Mouse (Mus musculus) frontal cortex, postnatal 10 days (tissue): ENCODE measurements around the gene Plekhg2.
A peak's percentile ranks its signal among the peaks of the same experiment; 100 is the strongest.
"Not testable (repeated sequence)": the region's sequence is repeated elsewhere in the genome, so short reads cannot be mapped to it uniquely, and the experiment has no call there.

Experiments used
- DNase-seq, 2 experiments: peaks; one replicate each; pipeline ENCODE4 v3.0.0; 2022; ENCODE audit warnings: low spot score in 2 of 2, mixed read lengths in 1 of 2

Plekhg2 gene

DNA sequence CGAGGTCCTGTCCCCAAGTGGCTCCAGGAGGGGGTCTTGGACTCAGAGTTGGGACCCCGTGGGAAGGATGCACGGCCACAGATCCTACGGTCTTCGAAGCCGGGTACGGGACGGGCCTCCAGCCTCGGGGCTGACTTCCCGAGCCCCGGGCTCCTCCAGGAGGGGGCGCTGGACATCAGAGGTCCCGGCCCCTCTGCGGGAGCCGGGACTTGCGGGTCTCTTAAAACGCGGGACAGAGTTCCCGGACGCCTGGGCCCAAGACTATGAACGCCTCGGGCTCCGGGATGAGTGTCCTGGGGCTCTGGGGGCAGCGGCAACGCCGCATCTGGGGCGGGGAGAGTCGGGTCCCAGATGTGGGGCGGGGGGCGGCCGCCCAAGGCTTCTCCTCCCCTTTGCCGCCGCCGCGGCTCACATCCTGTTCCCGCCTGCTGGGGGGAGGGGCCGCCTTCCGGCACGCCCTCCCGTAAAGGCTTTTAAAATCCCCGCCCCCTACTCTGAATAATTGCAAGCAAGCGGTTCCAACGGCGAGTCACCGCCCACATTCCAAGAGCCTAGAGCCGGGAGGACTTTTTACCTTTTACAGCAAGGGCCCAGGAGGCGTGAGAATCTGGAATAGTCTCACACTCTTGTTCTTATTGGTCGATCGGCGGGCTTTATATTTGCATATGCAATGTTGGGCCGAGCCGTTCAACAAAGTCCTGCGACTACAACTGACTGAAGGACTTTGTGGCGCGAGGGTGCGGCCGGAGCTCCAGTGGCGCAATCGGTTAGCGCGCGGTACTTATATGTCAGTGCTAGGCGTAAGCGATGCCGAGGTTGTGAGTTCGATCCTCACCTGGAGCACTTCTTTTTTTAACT lies at the start of gene Plekhg2:
Gene Plekhg2 (minus strand): TSS at position 349 of the 858 bp plus-strand sequence.
- peak; percentile 91 to 94 for DNase-seq

DNA sequence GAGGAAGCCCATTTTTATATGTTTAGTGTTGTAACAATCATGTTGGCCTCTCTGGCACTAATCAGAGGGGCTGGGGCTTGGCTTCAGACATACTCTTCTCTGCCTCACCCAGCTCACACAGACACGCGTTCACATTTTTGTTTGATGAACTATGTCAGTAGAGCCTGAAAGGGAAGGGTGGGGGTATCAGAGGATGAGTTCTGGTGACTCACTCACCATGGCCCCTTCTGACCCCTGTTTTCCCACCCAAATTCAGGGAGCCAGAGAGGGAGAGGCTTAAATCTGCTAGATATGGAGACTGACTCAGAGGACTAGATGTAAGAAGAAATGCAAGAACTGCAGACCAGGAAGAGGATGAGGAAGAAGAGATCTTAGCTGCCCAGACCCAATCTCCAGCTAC lies 47.0 kb upstream of the Plekhg2 start:
- no peak for DNase-seq

DNA sequence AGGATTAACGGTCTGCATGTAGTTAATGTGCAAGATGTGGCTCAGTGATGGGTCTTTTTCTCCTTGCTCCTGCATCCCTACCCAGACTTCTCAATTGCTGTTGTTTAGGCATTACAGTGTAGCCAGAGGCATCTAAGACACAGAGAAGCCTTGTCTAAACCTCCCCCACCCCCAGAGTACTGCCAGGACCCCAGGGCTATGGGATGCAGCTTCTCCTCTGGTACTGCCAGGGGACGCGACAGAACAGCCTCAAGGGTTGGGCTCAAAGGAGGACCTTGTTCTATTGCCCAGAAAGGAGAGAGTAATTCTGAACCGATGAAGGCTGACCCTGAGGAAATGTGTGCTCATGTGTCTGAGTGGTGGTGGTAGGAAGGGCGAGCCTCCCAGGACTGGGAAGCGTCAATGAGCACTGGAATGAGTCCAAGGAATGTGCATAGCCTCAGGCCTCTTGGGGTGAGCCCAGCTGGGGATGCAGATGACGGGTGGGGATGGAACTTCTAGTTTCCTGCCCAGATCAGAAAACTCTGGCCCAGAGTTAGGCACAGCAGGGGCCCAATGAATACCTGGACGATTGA lies 45.8 kb upstream of the Plekhg2 start:
- DNase-seq = peak in 1 of 2 experiments; percentile 47

- no peak for DNase-seq
Observed at GRCm38 (mm10) chr7:28417368-28417767, 45.0 kb upstream of the Plekhg2 start.

DNA sequence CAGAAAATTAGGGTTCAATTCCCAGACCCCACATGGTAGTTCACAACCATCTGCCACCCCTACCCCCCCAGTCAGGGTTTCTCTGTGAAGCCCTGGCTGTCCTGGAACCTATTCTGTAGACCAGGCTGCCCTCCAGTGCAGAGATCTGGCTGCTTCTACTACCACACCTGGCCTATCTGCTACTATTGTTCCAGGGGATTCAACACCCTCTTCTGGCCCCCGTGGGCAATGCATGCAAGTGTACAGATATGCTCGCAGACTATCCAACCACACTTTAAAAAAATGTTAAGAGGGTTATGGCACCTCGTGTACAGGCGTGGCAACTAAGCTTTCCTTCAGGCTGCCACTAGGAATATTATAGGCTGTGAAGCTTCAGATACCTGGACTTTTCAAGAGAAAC lies 40.4 kb upstream of the Plekhg2 start:
- DNase-seq = no peak

DNA sequence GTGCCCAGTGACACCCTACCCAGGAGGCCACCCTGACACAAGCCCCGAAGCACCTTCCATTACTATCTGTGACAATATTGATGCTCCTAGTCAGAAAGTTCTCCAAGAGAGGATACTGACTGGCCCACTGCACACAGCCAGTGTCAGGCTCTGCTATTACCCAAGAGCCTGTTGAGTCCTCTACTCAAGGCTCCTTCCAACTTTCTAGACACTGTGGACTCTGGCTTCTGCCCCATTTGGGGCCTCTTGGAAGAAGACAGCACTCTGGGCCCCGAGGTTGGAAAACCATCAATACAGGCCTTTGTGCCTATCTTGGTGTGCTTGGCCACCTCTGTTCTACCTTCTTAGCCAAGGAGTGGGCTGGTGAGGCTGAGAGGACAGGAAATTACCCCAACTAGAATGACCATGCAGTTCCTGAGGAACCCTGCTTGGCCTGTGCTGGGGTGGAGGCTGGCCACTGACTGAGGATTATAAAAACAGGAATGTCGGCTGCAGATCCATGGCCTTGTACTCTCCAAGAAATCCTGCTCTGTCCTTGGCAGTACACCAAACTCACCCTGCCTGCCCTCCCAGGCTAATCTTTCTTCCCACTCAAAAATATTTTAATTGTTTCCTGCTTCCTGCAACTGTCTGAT lies 38.6 kb upstream of the Plekhg2 start:
- no peak for DNase-seq

- no peak for DNase-seq
Observed at GRCm38 (mm10) chr7:28401942-28402341, 29.5 kb upstream of the Plekhg2 start.

DNA sequence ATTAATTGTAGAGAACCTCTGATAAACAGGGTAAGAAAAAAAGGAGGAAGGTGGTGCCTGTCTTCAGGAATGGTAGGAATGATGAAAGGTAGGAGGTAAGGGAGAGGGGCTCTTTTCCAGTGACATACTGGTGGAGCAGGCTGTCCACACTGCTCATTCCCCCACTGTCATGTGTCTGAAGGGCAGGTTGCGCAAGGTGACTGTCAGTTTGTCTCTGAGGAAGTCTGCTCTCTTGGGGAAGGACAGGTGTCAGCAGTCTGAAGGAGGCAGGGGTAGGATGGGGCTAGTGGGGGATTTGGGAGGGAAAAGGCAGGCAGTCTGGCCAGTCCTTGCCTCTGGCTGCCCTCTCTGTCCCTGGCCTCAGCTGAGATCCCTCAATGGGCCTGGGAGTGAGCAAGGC lies 28.6 kb upstream of the Plekhg2 start:
- no peak for DNase-seq

- DNase-seq = no peak
Observed at GRCm38 (mm10) chr7:28398696-28399340, 26.4 kb upstream of the Plekhg2 start.

DNA sequence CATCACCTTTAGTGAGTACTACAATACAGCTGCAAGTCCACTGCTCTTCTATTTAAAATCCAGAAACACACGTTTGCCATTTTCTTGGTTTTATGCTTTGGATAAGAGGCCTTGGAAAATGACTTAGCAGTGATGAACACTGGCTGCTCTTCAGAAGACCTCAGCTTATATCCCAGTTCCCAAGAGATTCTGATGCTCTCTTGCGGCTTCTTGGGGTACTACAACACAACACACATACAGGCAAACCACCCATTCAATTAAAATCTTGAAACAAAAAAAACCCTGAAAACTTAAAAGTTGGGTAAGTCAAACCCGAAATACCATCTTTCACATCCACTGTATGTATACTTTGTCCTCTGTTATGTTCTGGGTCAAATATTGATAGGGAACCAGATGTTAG lies 25.6 kb upstream of the Plekhg2 start:
- no peak for DNase-seq

DNA sequence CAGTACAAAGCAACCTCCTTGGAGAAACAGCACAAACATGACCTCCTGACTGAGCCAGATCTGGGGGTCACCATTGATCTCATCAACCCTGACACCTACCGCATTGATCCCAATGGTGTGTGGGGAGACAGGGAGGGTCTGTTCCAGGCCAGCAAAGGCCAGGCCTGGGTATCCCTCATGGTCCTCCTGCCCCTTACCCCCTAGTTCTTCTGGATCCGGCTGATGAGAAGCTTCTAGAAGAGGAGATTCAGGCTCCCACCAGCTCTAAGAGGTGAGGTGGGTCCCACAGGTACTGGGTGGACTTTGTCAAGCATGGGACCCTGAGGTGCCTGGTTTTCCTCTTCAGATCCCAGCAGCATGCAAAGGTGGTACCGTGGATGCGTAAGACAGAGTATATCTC lies 23.0 kb upstream of the Plekhg2 start:
- no peak for DNase-seq

GRCm38 (mm10) chr7:28393272-28393951 lies 21.0 kb upstream of the Plekhg2 start:
- no peak for DNase-seq

- peak; percentile 96 to 98 for DNase-seq
Observed at GRCm38 (mm10) chr7:28392429-28393271, 20.3 kb upstream of the Plekhg2 start, which contains the start of the genes Med29 and Paf1. TSS of gene Med29 (minus strand) at chr7:28392708. TSS of gene Paf1 (plus strand) at chr7:28392951.

GRCm38 (mm10) chr7:28390331-28390730 lies 17.9 kb upstream of the Plekhg2 start:
- no peak for DNase-seq

DNA sequence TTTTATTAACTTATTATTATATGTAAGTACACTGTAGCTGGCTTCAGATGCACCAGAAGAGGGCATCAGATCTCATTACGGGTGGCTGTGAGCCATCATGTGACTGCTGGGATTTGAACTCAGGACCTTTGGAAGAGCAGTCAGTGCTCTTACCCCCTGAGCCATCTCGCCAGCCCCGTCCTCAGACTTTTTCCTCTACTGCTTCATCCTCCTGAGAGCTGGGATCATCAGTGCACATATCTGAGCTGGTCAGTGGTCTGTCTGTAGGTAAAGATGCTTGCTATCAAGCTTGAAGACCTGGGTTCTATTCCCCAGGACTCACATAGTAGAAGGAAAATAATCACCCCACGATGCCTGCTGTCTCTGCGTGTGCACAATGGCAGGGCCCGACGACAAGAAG lies 15.0 kb upstream of the Plekhg2 start:
- not testable (repeated sequence) for DNase-seq

DNA sequence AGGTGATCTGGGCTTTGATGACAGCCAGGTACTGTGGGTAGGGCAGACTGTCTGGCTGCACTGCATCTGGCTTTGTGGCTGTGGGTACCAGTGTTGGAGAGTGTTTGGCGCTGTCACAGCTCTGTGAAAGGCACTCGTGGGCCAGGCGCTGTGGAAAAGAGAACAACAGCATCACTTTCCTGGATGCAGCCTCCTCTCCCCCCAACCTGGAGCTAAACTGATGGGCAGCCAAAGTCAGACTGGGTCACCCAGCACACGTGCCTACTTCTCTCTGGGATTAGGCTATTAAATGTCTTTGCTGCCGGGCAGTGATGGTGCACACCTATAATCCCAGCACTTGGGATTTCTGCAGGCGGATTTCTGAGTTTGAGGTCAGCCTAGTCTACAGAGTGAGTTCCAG lies 14.5 kb upstream of the Plekhg2 start:
- DNase-seq = not testable (repeated sequence)

GRCm38 (mm10) chr7:28386462-28386861 lies 14.1 kb upstream of the Plekhg2 start:
- DNase-seq = peak; percentile 54 to 72

GRCm38 (mm10) chr7:28386007-28386406 lies 13.6 kb upstream of the Plekhg2 start:
- DNase-seq = peak in 1 of 2 experiments; percentile 61

- DNase-seq = no peak
Observed at GRCm38 (mm10) chr7:28385196-28385595, 12.8 kb upstream of the Plekhg2 start.

DNA sequence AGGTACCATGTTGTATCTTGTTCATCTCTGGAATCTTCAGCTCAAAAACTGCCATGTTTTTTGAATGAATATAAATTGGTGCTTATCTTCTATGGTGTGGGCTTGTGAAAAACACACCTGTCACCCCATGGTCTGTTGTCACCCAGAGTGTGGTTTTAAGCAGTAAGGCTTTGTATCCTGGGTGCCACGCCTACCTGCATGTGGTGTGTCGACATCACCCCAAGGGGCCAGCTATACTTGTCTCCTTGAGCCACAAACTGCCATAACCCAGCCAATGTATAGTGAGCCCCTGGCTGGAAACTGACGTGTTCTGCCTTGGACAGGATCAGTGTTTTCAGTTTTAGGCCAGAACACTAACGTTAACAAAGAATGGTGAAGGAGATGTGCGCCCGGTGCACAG lies 11.8 kb upstream of the Plekhg2 start:
- DNase-seq = no peak

GRCm38 (mm10) chr7:28383606-28384005 lies 11.2 kb upstream of the Plekhg2 start:
- DNase-seq = no peak
